ENCODE assay signal across 11 mouse cellular contexts in genomic region chr7:88502217-88502817, GRCm38 (mm10).
"Had no signal": no experiment of that assay in that cellular context is flagged by ENCODE, and none has a peak within 500 bp of the region (broad histone marks: within the 10 kb centered on the region; RNA-seq: fewer than 3 reads in every experiment).

No protein-coding gene starts in this region.

- ATAC-seq: liver, embryonic 12.5 days; midbrain, embryonic 13.5 days had no signal

- DNase-seq: kidney, adult 9 months; kidney, postnatal 36 days; lung, embryonic 14.5 days; lung, postnatal 10 days; lung, postnatal 4 days; right cerebral cortex, adult 18-20 months; right cerebral cortex, postnatal 25 days; thymus, adult 18-20 months; thymus, postnatal 14 days had no signal
